Mouse (Mus musculus) CH12F3 (cell line): ENCODE results near the gene 4930404N11Rik.

Experiments
- in situ Hi-C: fragments of 300-500 bp; cut with MboI; formaldehyde crosslinking; loops from 2 replicates; pipeline ENCODE4 v1.14.3; 2020; ENCODE audit warnings: low sequenced_read_pairs

The 4930404N11Rik gene

GRCm38 (mm10) chr10:81365672-81366476 lies at the start of gene 4930404N11Rik:
Gene 4930404N11Rik, minus strand, starts transcription at chr10:81365816.
- in situ Hi-C loops: no loop called here

- in situ Hi-C loops: no loop called here
These were observed 49.5 kb upstream of the 4930404N11Rik start for GRCm38 (mm10) chr10:81415146-81415545.

- in situ Hi-C loops: no loop called here
These were observed 49.1 kb upstream of the 4930404N11Rik start for GRCm38 (mm10) chr10:81414682-81415081.

- in situ Hi-C loops: no loop called here
These were observed 48.0 kb upstream of the 4930404N11Rik start for GRCm38 (mm10) chr10:81413310-81414261.

- in situ Hi-C loops: no loop called here
These were observed 47.1 kb upstream of the 4930404N11Rik start for GRCm38 (mm10) chr10:81412586-81413309.

GRCm38 (mm10) chr10:81411471-81412400 lies 46.1 kb upstream of the 4930404N11Rik start:
- in situ Hi-C loops: no loop called here

- in situ Hi-C loops: no loop called here
These were observed 45.4 kb upstream of the 4930404N11Rik start for GRCm38 (mm10) chr10:81410981-81411380.

- in situ Hi-C loops: no loop called here
These were observed 44.7 kb upstream of the 4930404N11Rik start for GRCm38 (mm10) chr10:81410350-81410749.

GRCm38 (mm10) chr10:81409330-81409729 lies 43.7 kb upstream of the 4930404N11Rik start:
- in situ Hi-C loops: no loop called here

- in situ Hi-C loops: no loop called here
These were observed 43.3 kb upstream of the 4930404N11Rik start for GRCm38 (mm10) chr10:81408871-81409291.

- in situ Hi-C loops: no loop called here
These were observed 42.8 kb upstream of the 4930404N11Rik start for GRCm38 (mm10) chr10:81408424-81408729.

- in situ Hi-C loops: no loop called here
These were observed 42.2 kb upstream of the 4930404N11Rik start for GRCm38 (mm10) chr10:81407539-81408423.

- in situ Hi-C loops: no loop called here
These were observed 41.2 kb upstream of the 4930404N11Rik start for GRCm38 (mm10) chr10:81406504-81407440.

GRCm38 (mm10) chr10:81405588-81406201 lies 40.1 kb upstream of the 4930404N11Rik start:
- in situ Hi-C loops: no loop called here

- in situ Hi-C loops: no loop called here
These were observed 39.1 kb upstream of the 4930404N11Rik start for GRCm38 (mm10) chr10:81404720-81405119.

- in situ Hi-C loops: no loop called here
These were observed 38.5 kb upstream of the 4930404N11Rik start for GRCm38 (mm10) chr10:81404082-81404481.

GRCm38 (mm10) chr10:81403511-81403910 lies 37.9 kb upstream of the 4930404N11Rik start:
- in situ Hi-C loops: no loop called here
